Comparison of ENCODE assay signal across 14 mouse cellular contexts in the genomic region with DNA sequence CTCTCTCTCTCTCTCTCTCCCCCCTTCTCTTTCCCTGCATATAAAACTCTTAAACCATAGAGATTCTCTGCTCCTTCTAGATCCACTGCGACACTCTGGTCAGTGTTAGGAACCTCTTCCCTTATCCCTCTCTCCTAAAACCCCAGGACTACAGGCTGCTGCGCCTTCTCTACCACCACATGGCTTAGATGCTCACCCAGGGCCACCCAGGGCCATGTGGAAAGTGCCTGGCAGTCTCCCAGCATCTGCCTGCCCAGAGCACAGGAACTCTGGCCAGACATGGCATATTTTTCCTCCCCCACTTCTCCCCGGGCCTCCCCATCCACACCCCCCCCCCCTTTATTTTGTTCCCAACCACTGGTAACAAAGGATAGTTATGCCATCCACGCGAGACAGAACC.
"Had no signal": no experiment of that assay in that cellular context is flagged by ENCODE, and none has a peak within 500 bp of the region (broad histone marks: within the 10 kb centered on the region; RNA-seq: fewer than 3 reads in every experiment).

No protein-coding gene starts in this region.

- H3K27me3 ChIP-seq: intestine, embryonic 15.5 days; limb, embryonic 15.5 days; liver, embryonic 13.5 days had no signal

- DNase-seq: kidney, adult 18-20 months; layer of hippocampus, postnatal 36 days; liver, embryonic 13.5 days; lung, adult 2 months; lung, postnatal 14 days; lung, postnatal 4 days; midbrain, embryonic 14.5 days; thymus, adult 18-20 months; thymus, postnatal 4 days had no signal

- H3K27ac ChIP-seq: intestine, embryonic 15.5 days; kidney, postnatal 0 days; left cerebral cortex, adult 2 months; limb, embryonic 15.5 days; liver, embryonic 13.5 days had no signal

- H3K36me3 ChIP-seq: intestine, embryonic 15.5 days; limb, embryonic 15.5 days; liver, embryonic 13.5 days had no signal

- ATAC-seq: intestine, embryonic 15.5 days had no signal

- H3K4me1 ChIP-seq: intestine, embryonic 15.5 days; liver, embryonic 13.5 days had no signal

- H3K9ac ChIP-seq: intestine, embryonic 15.5 days; limb, embryonic 15.5 days; liver, embryonic 13.5 days had no signal

- H3K4me2 ChIP-seq: intestine, embryonic 15.5 days; limb, embryonic 15.5 days; liver, embryonic 13.5 days; midbrain, embryonic 11.5 days had no signal

- H3K4me3 ChIP-seq: intestine, embryonic 15.5 days; left cerebral cortex, adult 2 months; limb, embryonic 15.5 days; liver, embryonic 13.5 days had no signal

- H3K9me3 ChIP-seq: intestine, embryonic 15.5 days; limb, embryonic 15.5 days; liver, embryonic 13.5 days had no signal
